Mouse (Mus musculus): ENCODE measurements at regions not wholly inside any gene's neighbourhood (a gene's known extent, or its start where the extent isn't known, plus 50 kb on each side); places are given as distances from the start of the nearest gene placed in this dataset.
"Not testable (repeated sequence)": the region's sequence is repeated elsewhere in the genome, so short reads cannot be mapped to it uniquely, and the experiment has no call there.

GRCm38 (mm10) chr6:22716864-22717557 lies 158.3 kb upstream of the Ptprz1 start:
- no peak for DNase-seq (ENCODE audit: low spot score)

GRCm38 (mm10) chr6:22716144-22716856 lies 159.0 kb upstream of the Ptprz1 start:
- no peak for DNase-seq (ENCODE audit: low spot score)

GRCm38 (mm10) chr6:22698187-22698586 lies 177.1 kb upstream of the Ptprz1 start:
- no peak for DNase-seq (ENCODE audit: low spot score)

- no peak for DNase-seq (ENCODE audit: low spot score)
Measured at GRCm38 (mm10) chr6:22688678-22689126, 186.6 kb upstream of the Ptprz1 start.

GRCm38 (mm10) chr6:22674586-22674929 lies 200.7 kb upstream of the Ptprz1 start:
- no peak for DNase-seq (ENCODE audit: low spot score)

GRCm38 (mm10) chr6:22673919-22674585 lies 201.2 kb upstream of the Ptprz1 start:
- no peak for DNase-seq (ENCODE audit: low spot score)

GRCm38 (mm10) chr6:22671524-22671923 lies 203.8 kb upstream of the Ptprz1 start:
- DNase-seq (ENCODE audit: low spot score) = no peak

- no peak for DNase-seq (ENCODE audit: low spot score)
Measured at GRCm38 (mm10) chr6:22668190-22668975, 206.9 kb upstream of the Ptprz1 start.

GRCm38 (mm10) chr6:22657401-22657800 lies 217.9 kb upstream of the Ptprz1 start:
- not testable (repeated sequence) for DNase-seq (ENCODE audit: low spot score)

- no peak for DNase-seq (ENCODE audit: low spot score)
Measured at GRCm38 (mm10) chr6:22640100-22640499, 235.2 kb upstream of the Ptprz1 start.

GRCm38 (mm10) chr6:22635141-22635540 lies 240.2 kb upstream of the Ptprz1 start:
- DNase-seq (ENCODE audit: low spot score) = no peak

- DNase-seq (ENCODE audit: low spot score) = no peak
Measured at GRCm38 (mm10) chr6:22634740-22635139, 240.6 kb upstream of the Ptprz1 start.

GRCm38 (mm10) chr6:22591592-22591991 lies 235.5 kb upstream of the Fam3c start:
- DNase-seq (ENCODE audit: low spot score) = no peak

- DNase-seq (ENCODE audit: low spot score) = no peak
Measured at GRCm38 (mm10) chr6:22584851-22585250, 228.8 kb upstream of the Fam3c start.

GRCm38 (mm10) chr6:22572925-22573324 lies 216.9 kb upstream of the Fam3c start:
- no peak for DNase-seq (ENCODE audit: low spot score)

GRCm38 (mm10) chr6:22567891-22568290 lies 211.8 kb upstream of the Fam3c start:
- no peak for DNase-seq (ENCODE audit: low spot score)

- no peak for DNase-seq (ENCODE audit: low spot score)
Measured at GRCm38 (mm10) chr6:22548296-22549245, 192.5 kb upstream of the Fam3c start.

- no peak for DNase-seq (ENCODE audit: low spot score)
Measured at GRCm38 (mm10) chr6:22541603-22542002, 185.6 kb upstream of the Fam3c start.

- no peak for DNase-seq (ENCODE audit: low spot score)
Measured at GRCm38 (mm10) chr6:22538254-22538653, 182.2 kb upstream of the Fam3c start.

- no peak for DNase-seq (ENCODE audit: low spot score)
Measured at GRCm38 (mm10) chr6:22524384-22524783, 168.3 kb upstream of the Fam3c start.

GRCm38 (mm10) chr6:22523582-22524234 lies 167.7 kb upstream of the Fam3c start:
- no peak for DNase-seq (ENCODE audit: low spot score)
